Mouse (Mus musculus): ENCODE data around the gene Fam241a. TPM values are rescaled to one million over a fixed set of nuclear protein-coding genes. Genes with fewer than 3 reads are reported as not detected.

Fam241a gene
- total and polyA plus RNA-seq, 3 experiments: 1.6 to 12.7 (median 5.3) TPM

GRCm38 (mm10) chr3:127923183-127923582 lies 27.1 kb upstream of the Fam241a start:
- dilution Hi-C loops (cut with MboI; ENCODE audit: extremely low pct_ligation_motif_present, extremely low pct_unique_long_range_greater_than_20kb, low sequenced_read_pairs): no loop called here
- H3K4me2 ChIP-seq (ENCODE audit: insufficient read depth, low read depth, poor library complexity, severe bottlenecking): no peak overlapping the region
- no peaks in the 10 kb centered on the region for H3K36me3 ChIP-seq (replicated peaks in 1 of 2; ENCODE audit: control insufficient read depth in 1 of 2, insufficient read depth in 1 of 2, low read length in 1 of 2)
- DNase-seq (ENCODE audit: extremely low read depth): no peak
- H3K79me2 ChIP-seq (replicated peaks; ENCODE audit: control insufficient read depth, extremely low read depth, insufficient read depth, poor library complexity, severe bottlenecking): no peaks in the 10 kb centered on the region
- TF ChIP-seq BHLHE40 (IDR thresholded peaks at IDR 0.05; ENCODE audit: low read depth, low read length) (peak; percentile 41; the same call in 1 of the 2 replicates), ZKSCAN1 (IDR thresholded peaks at IDR 0.05; ENCODE audit: borderline replicate concordance, low read depth, low read length) (no peak), EP300 (IDR thresholded peaks at IDR 0.05; ENCODE audit: low read length) (no peak)
- H3K4me3 ChIP-seq (replicated peaks in 1 of 3; ENCODE audit: low read depth in 2 of 3, low read length in 2 of 3, poor library complexity in 1 of 3): no peak overlapping the region
- no peaks in the 10 kb centered on the region for H3K9me3 ChIP-seq (replicated peaks; ENCODE audit: low read length)
- peaks cover 6 to 32% of the 10 kb centered on the region in 2 experiments for H3K4me1 ChIP-seq (ENCODE audit: control insufficient read depth in 1 of 2, insufficient read depth in 2 of 2)
- no peaks in the 10 kb centered on the region for H3K27me3 ChIP-seq (replicated peaks)
- H3K27ac ChIP-seq (ENCODE audit: insufficient read depth, low read depth): no peak overlapping the region
- in situ Hi-C loops (cut with MboI; ENCODE audit: low pct_ligation_motif_present, low pct_unique_long_range_greater_than_20kb, low sequenced_read_pairs): no loop called here
- H3K9ac ChIP-seq (ENCODE audit: insufficient read depth, low read depth): no peak overlapping the region

GRCm38 (mm10) chr3:127922125-127922524 lies 26.0 kb upstream of the Fam241a start:
- TF ChIP-seq EP300 (IDR thresholded peaks at IDR 0.05; ENCODE audit: low read length): no peak
- no peak for TF ChIP-seq MAZ (IDR thresholded peaks at IDR 0.05; ENCODE audit: low read depth, low read length)
- TF ChIP-seq MEF2A (IDR thresholded peaks at IDR 0.05; ENCODE audit: borderline replicate concordance, low read depth, low read length): no peak
- no peak for TF ChIP-seq ZNF384 (IDR thresholded peaks at IDR 0.05; ENCODE audit: low read depth, low read length)
- no peak for TF ChIP-seq HCFC1 (IDR thresholded peaks at IDR 0.05; ENCODE audit: low read depth, low read length)
- TF ChIP-seq RCOR1 (conservative IDR thresholded peaks at IDR 0.05; ENCODE audit: low read depth, low read length): no peak
- no peak for TF ChIP-seq MAFK (IDR thresholded peaks at IDR 0.05; ENCODE audit: insufficient replicate concordance, low read length)
- no peak for TF ChIP-seq POLR2AphosphoS2 (IDR thresholded peaks at IDR 0.05; ENCODE audit: low read depth, low read length)
- no peak for TF ChIP-seq ETS1 (conservative IDR thresholded peaks at IDR 0.05; ENCODE audit: low read depth, low read length)
- no peak for TF ChIP-seq CHD1 (IDR thresholded peaks at IDR 0.05; ENCODE audit: low read depth, low read length)
- TF ChIP-seq MYC (IDR thresholded peaks at IDR 0.05; ENCODE audit: low read depth, low read length): no peak
- no peak for TF ChIP-seq TCF12 (IDR thresholded peaks at IDR 0.05; ENCODE audit: low read depth, low read length)
- no peak for TF ChIP-seq NRF1 (IDR thresholded peaks at IDR 0.05; ENCODE audit: low read depth, low read length)
- TF ChIP-seq PAX5 (IDR thresholded peaks at IDR 0.05; ENCODE audit: low read length): no peak
- TF ChIP-seq UBTF (IDR thresholded peaks at IDR 0.05; ENCODE audit: low read depth, low read length): no peak
- TF ChIP-seq CHD2 (IDR thresholded peaks at IDR 0.05; ENCODE audit: low read length): no peak
- no peak for TF ChIP-seq ZC3H11A (IDR thresholded peaks at IDR 0.05; ENCODE audit: low read depth, low read length)
- no peak for TF ChIP-seq ZMIZ1 (IDR thresholded peaks at IDR 0.05; ENCODE audit: low read depth, low read length)
- TF ChIP-seq MXI1 (IDR thresholded peaks at IDR 0.05; ENCODE audit: low read depth, low read length): no peak
- Histone ChIP-seq H3K79me2 (replicated peaks; ENCODE audit: control insufficient read depth, extremely low read depth, insufficient read depth, poor library complexity, severe bottlenecking) (no peaks in the 10 kb centered on the region), H3K9me3 (replicated peaks; ENCODE audit: low read length) (no peaks in the 10 kb centered on the region), H3K27me3 (replicated peaks) (no peaks in the 10 kb centered on the region), H3K4me3 (replicated peaks in 1 of 3; ENCODE audit: low read depth in 2 of 3, low read length in 2 of 3, poor library complexity in 1 of 3) (no peak overlapping the region), H3K9ac (ENCODE audit: insufficient read depth, low read depth) (no peak overlapping the region), H3K4me2 (ENCODE audit: insufficient read depth, low read depth, poor library complexity, severe bottlenecking) (no peak overlapping the region), H3K4me1 (ENCODE audit: control insufficient read depth in 1 of 2, insufficient read depth in 2 of 2) (peaks cover 6 to 30% of the 10 kb centered on the region in 2 experiments), H3K36me3 (replicated peaks in 1 of 2; ENCODE audit: control insufficient read depth in 1 of 2, insufficient read depth in 1 of 2, low read length in 1 of 2) (no peaks in the 10 kb centered on the region), H3K27ac (ENCODE audit: insufficient read depth, low read depth) (no peak overlapping the region)
- in situ Hi-C loops (cut with MboI; ENCODE audit: low pct_ligation_motif_present, low pct_unique_long_range_greater_than_20kb, low sequenced_read_pairs): no loop called here
- dilution Hi-C loops (cut with MboI; ENCODE audit: extremely low pct_ligation_motif_present, extremely low pct_unique_long_range_greater_than_20kb, low sequenced_read_pairs): no loop called here
- DNase-seq (ENCODE audit: extremely low read depth): no peak
